Mouse (Mus musculus) layer of hippocampus, postnatal 36 days (tissue): ENCODE measurements at regions not wholly inside any gene's neighbourhood (a gene's known extent, or its start where the extent isn't known, plus 50 kb on each side); places are given as distances from the start of the nearest gene placed in this dataset.

Source experiments
- DNase-seq, 2 experiments: peaks; one replicate each; pipeline ENCODE4 v3.0.0; 2022

DNA sequence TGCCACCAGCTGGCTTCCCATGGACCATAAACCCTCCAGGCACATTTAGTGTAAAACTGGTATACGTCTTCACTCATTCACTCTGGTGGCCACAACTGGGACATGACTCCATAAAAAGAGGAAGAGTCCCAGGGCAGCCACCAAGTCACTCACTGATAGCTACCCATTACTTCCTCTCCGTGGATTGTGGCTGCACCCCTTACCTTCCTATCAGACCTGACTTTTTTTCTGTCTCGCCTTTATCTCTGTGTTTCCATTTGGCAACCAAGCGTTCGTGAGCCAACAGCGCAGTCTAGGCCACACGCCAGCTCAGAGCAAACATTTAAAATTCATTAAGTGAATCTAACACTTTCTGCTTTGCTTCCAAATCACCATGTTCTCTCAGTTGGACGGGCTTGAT lies 53.9 kb upstream of the Slc44a1 start:
- peak; percentile 55 to 58 for DNase-seq

- peak; percentile 17 to 56 for DNase-seq
These were observed 55.5 kb upstream of the Slc44a1 start for GRCm38 (mm10) chr4:53384761-53385160.

DNA sequence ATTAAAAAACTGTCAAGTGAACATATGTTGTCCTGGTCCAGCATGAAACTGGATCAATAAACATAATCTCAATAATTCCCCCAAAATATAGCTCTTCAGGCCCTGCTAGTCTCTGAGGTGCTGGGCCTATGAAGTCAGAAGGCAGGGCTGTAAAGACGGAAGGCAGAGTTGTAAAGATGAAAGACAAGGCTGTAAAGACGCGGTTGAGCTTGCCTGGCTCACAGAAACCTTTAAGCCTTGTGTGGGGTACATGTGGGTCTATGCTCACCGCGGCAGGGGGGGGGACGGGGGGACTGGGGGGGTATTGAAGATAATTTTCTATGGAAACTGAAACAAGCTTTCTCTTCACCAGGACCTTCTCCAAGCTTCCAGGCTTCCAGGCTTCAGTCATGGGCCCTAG lies 56.1 kb upstream of the Slc44a1 start:
- no peak for DNase-seq

- DNase-seq = no peak
These were observed 58.2 kb upstream of the Slc44a1 start for GRCm38 (mm10) chr4:53382012-53382411.

DNA sequence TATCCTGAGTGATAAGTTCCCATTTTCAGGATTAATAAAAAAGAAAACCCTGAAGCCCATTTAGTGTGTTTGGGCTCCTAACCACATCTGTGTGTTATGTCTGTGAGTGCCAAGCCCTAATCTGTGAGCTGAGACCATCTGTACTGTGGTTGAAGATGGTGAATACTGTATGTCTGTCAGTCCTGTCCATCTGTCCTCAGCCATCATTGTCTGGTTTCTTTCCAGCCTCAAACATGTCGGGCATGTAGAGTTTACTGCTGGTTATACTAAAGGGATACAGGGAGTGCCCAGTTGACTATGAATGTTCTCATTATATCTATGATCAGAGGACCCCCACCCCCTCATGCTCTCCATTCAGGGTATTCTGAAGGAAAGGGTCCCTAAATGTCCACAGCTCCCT lies 60.4 kb upstream of the Slc44a1 start:
- no peak for DNase-seq

DNA sequence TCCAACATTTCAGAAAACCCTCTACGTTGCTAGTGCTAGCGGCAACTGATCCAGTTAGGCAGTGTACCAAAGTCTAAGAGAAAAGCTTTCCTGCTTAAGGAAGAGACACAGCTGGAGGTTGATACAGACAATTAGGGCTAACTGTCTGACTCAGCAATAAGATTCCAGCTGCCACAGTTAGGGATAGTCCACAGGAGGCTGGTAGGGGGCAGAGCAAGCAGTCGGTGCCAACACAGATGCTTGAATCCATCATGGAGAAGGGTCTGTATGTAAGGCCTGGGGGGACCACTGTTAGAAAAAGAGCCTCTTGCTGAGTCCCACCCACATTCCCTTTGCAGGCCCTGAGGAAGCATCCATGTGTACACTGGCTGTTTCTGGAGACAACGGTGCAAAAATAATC lies 63.2 kb upstream of the Slc44a1 start:
- no peak for DNase-seq

GRCm38 (mm10) chr4:53356374-53356773 lies 83.8 kb upstream of the Slc44a1 start:
- DNase-seq = no peak

- peak; percentile 12 to 14 for DNase-seq
These were observed 85.3 kb upstream of the Slc44a1 start for GRCm38 (mm10) chr4:53354961-53355360.

GRCm38 (mm10) chr4:53353399-53354090 lies 86.7 kb upstream of the Slc44a1 start:
- no peak for DNase-seq

DNA sequence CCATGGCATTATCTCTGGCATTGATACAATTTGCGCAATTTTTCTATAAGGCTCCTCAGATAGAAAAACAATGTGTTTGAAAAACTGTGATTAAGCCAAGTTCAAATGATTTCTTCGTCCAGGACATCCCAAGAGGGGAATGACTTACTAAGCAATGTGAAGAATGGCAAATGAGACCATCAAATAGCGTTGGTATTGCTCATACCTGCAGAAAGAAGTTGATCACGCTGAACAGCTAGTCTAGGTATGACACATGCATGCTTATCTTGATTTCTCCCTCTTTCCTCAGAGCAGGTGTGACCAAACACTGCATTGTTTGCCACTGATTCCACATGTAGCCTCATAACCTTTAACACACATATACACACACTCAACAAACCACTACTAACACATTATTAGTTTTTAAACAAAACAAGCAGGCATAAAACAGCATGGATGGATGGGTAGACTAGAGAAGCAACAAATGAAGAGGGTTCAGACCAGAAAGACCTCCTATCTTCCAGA lies 89.1 kb upstream of the Slc44a1 start:
- no peak for DNase-seq

GRCm38 (mm10) chr4:53345346-53345745 lies 94.9 kb upstream of the Slc44a1 start:
- no peak for DNase-seq

- no peak for DNase-seq
These were observed 95.7 kb upstream of the Slc44a1 start for GRCm38 (mm10) chr4:53344546-53344945.

DNA sequence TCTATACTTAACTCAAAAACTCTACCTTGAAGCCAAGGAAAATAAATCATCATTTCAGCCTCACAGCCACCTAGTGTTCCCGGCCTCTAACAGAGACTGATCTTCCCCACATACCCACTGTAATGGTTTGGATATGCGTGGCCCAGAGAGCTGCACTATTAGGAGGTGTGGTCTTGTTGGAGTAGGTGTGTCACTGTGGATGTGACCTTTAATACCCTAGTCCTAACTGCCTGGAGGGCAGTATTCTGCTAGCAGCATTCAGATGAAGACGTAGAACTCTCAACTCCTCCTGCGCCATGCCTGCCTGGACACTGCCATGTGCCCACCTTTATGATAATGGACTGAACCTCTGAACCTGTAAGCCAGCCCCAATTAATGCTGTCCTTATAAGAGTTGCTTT lies 99.0 kb upstream of the Slc44a1 start:
- no peak for DNase-seq

GRCm38 (mm10) chr4:53340021-53340667 lies 100.1 kb upstream of the Slc44a1 start:
- no peak for DNase-seq

DNA sequence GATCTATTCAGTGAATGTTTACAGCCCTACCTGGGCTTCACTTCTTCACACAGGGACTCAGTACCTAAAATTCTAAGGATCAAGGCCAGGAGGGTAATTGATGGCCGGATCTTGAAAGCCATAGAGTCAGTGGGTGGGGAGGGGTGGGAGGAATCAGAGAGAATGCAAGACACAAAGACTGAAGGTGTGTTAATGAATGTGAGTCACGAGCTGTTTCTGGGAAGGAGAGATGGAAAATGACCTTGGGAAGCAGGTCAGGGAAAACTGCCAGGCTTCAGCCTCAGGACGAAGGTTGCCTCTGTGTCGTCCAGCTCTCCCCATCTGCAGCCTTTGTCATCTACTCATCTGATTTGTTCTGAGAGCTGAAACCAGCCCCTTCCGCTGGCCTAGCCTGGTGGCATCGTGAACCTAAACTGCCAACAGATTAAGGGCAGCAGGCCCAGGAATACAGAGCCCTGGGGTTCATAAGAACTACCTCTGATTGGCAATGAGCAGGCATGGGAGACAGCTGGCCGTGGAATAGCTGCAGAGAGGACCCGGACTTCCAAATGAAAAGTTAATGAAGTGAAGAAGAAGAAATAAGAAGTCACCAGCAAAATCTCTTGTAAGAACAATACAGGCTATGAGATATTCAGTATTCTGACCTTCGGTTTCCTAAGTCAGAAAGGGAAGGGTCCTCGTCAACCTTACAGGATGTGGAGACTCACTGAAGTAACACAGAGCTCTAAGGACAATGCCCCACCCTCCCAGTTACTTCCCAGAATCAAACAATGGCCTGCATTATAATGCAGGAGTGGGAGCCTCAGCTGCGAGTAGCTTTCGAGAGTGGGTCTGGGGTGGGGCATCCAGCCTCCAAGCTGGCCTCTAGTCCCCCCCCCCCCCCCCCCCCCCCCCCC lies 100.8 kb upstream of the Slc44a1 start:
- no peak for DNase-seq

DNA sequence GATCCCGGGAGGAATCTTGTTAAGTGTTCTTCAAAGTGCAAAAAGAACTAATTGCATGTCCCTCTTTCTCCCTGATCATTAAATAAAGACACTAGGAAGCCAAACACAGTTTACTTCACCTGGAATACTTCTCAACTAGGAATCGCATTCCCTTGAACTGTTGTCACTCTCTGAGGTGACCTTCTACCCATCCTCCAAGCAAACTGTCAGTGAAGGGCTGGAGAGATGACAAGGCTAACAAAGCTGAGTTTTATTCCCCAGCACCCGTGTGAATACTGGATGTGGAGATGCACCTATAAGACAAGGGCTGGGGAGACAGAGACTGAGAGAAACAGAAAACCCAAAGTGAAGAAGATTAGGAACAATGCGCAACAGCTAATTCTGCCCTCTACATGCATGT lies 101.7 kb upstream of the Slc44a1 start:
- DNase-seq = no peak

- DNase-seq = no peak
These were observed 102.4 kb upstream of the Slc44a1 start for GRCm38 (mm10) chr4:53337784-53338183.

DNA sequence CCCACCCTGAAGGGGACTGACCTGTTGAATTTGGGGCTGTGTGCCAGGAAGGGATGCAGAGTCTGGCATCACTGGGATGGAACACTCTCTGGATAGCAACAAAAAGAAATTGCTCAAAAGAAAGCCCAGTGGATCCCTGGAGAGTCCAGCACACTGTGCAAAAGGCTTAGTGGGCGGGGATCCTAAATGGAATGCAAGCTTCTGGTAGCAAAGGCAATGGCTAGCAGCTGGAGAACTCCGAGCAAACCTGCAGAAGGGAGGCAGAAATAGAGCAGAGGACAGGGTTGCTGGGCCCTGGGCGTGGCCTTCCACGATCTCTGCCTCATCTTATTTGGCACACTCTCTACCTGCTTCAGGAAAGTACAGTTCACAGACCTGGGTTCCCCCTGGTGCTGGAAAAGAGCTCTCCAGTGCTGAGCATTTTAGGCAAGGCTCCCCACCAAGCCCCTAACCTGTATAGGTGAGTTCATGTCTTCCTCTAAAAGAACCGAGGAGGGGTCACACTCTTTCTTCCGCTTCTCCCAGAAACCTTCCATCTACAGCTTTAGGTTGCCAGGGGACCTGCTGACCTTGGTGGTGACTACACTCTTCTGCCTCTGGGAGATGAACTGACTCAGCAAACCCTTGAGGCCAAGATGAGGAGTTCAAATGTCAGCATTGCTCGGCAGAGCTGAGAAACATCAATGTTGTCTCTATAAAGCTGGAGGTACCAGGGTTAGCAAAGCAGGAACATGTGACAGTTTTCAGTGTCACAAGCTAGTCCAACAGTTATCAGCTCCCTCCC lies 112.6 kb upstream of the Slc44a1 start:
- no peak for DNase-seq

GRCm38 (mm10) chr4:53323838-53324237 lies 116.4 kb upstream of the Slc44a1 start:
- DNase-seq = no peak

GRCm38 (mm10) chr4:53323195-53323594 lies 117.0 kb upstream of the Slc44a1 start:
- DNase-seq = no peak

- DNase-seq = no peak
These were observed 117.7 kb upstream of the Slc44a1 start for GRCm38 (mm10) chr4:53322484-53322883.

DNA sequence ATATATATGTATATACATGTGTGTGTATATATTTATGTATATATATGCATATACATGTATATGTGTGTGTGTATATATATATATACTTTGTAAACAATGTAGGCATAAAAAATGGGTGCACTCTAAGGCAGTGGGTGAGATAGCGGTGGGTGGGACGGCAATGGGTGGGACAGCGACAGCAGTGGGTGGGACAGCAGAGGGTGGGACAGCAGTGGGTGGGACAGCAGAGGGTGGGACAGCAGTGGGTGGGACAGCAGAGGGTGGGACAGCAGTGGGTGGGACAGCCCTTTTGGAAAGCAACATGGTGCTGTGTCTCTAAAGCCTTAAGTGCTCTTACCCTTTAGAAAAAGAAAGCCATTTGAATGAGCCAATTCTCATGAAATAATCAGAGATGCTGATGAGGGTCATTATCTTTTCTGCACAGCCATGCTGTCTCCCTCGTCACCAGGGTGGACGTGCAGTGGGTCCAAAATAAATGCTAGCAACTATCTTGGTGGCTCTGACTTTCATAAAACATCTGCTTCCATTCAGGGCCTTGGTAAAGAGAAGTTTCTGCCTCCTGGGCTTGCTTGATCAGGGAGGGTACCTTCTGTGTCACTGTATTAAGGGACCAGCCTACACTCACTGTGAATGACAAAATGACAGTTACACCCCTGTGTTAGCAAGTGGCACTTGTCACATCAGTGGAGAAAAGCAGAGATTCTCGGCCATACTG lies 119.3 kb upstream of the Slc44a1 start:
- no peak for DNase-seq
